Mouse (Mus musculus): ENCODE measurements at regions not wholly inside any gene's neighbourhood (a gene's known extent, or its start where the extent isn't known, plus 50 kb on each side); places are given as distances from the start of the nearest gene placed in this dataset.
"Not testable (repeated sequence)": the region's sequence is repeated elsewhere in the genome, so short reads cannot be mapped to it uniquely, and the experiment has no call there.

DNA sequence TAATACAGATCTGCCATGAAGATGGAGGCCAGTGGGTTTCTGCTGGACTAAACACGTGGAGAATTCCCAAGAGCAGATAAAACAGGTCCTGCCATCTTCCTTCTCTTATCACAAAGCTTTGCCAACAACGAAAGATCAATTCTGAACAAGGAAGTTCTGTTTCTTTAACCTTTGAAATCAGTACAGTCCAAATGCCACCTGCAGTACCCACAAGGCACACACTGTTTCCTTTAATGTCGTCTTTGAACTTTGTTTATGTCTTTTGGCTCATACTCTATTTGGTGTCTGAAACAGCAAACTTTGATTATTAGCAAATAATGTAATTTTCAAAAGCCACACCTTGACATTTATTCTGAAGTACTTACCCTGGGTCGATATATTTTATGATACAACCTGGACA is 536.5 kb downstream of the Bckdhb start:
- no peaks in the 10 kb centered on the region for H3K4me1 ChIP-seq (ENCODE audit: control insufficient read depth, insufficient read depth, insufficient read length, low read length)
- 19% methylated on average over 4 of the region's 4 CpGs for WGBS
- H3K4me3 ChIP-seq (ENCODE audit: low read depth, low read length), result no peak overlapping the region
- H3K27me3 ChIP-seq (ENCODE audit: control insufficient read depth, insufficient read depth, low read length), result no peaks in the 10 kb centered on the region
- TF ChIP-seq POLR2A (IDR thresholded peaks at IDR 0.05; ENCODE audit: low read depth, low read length) (no peak), CTCF (IDR thresholded peaks at IDR 0.05; ENCODE audit: extremely low read depth, insufficient read length, insufficient replicate concordance, low read depth, low read length) (no peak)
- no peaks in the 10 kb centered on the region for H3K36me3 ChIP-seq (ENCODE audit: control insufficient read depth, insufficient read depth, low read length)
- no peak overlapping the region for H3K27ac ChIP-seq (ENCODE audit: insufficient read depth, low read depth, low read length)

DNA sequence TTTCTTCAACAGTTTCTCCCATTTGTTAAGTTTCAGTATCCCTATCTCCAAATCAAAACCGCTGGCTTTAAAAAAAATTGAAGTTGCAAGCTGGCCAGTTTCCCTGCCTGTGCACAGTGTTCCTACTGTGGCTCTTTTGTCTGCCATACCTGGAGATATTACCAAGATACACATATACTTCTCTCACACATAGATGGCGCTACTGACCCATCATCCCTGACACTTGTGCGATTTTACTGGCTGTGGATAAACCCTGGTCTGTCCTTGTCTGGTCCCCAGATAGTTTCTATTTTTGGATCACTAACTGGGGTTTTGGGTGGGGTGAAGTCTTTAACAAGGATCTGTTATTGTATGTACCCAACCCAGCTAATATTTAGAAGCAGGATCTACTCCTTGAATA is 541.8 kb downstream of the Bckdhb start:
- no peaks in the 10 kb centered on the region for H3K27me3 ChIP-seq (ENCODE audit: control insufficient read depth, insufficient read depth, low read length)
- TF ChIP-seq POLR2A (IDR thresholded peaks at IDR 0.05; ENCODE audit: low read depth, low read length), result no peak
- TF ChIP-seq CTCF (IDR thresholded peaks at IDR 0.05; ENCODE audit: extremely low read depth, insufficient read length, insufficient replicate concordance, low read depth, low read length), result no peak
- no peak overlapping the region for H3K27ac ChIP-seq (ENCODE audit: insufficient read depth, low read depth, low read length)
- H3K4me3 ChIP-seq (ENCODE audit: low read depth, low read length), result no peak overlapping the region
- no peaks in the 10 kb centered on the region for H3K4me1 ChIP-seq (ENCODE audit: control insufficient read depth, insufficient read depth, insufficient read length, low read length)
- H3K36me3 ChIP-seq (ENCODE audit: control insufficient read depth, insufficient read depth, low read length), result no peaks in the 10 kb centered on the region
- 6% methylated on average over 3 of the region's 3 CpGs for WGBS

DNA sequence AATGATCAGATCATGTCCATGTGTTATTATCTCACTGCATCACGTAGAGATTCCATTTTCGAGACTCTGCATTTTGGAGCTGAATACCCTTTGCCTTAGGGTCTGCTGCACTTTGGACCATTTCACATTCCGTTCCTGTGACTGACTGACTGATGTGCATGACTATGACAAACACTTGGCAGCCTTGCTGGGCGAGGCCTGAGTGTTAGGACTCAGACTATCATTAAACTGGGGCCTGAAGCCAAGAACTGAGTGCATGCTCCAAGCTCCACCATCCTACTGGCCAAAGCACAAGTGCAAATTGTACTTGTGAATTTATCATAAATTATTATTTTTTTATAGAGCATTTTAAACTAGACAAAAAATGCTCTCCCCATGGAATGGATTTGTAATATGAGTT is 547.8 kb downstream of the Bckdhb start:
- Histone ChIP-seq H3K36me3 (ENCODE audit: control insufficient read depth, insufficient read depth, low read length) (no peaks in the 10 kb centered on the region), H3K4me1 (ENCODE audit: control insufficient read depth, insufficient read depth, insufficient read length, low read length) (no peaks in the 10 kb centered on the region), H3K4me3 (ENCODE audit: low read depth, low read length) (no peak overlapping the region), H3K27me3 (ENCODE audit: control insufficient read depth, insufficient read depth, low read length) (no peaks in the 10 kb centered on the region), H3K27ac (ENCODE audit: insufficient read depth, low read depth, low read length) (no peak overlapping the region)
- no peak for TF ChIP-seq POLR2A (IDR thresholded peaks at IDR 0.05; ENCODE audit: low read depth, low read length)
- TF ChIP-seq CTCF (IDR thresholded peaks at IDR 0.05; ENCODE audit: extremely low read depth, insufficient read length, insufficient replicate concordance, low read depth, low read length), result no peak
- WGBS, result 44% methylated on average over 4 of the region's 4 CpGs

DNA sequence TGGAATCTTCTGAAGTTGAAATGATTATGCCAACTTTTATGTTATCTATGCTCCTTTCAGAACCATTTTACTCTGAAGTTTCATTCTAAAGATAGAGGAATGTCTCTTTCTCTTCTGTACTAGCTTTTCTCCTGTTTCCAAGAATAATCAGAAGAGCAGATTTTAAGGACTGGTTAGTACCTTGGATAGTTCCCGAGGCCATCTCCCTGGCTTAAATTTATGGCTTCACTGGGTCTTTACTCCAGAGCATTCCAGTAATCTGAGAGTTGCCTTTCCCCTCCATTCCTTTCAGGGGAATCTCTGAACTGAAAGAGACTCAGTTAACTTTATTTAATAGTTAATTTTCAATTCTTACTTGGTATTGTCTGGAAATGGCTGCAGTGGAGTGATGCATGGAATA is 551.0 kb downstream of the Bckdhb start:
- WGBS, result 32% methylated on average over 1 of the region's 1 CpGs
- TF ChIP-seq POLR2A (IDR thresholded peaks at IDR 0.05; ENCODE audit: low read depth, low read length) (no peak), CTCF (IDR thresholded peaks at IDR 0.05; ENCODE audit: extremely low read depth, insufficient read length, insufficient replicate concordance, low read depth, low read length) (no peak)
- H3K27me3 ChIP-seq (ENCODE audit: control insufficient read depth, insufficient read depth, low read length), result no peaks in the 10 kb centered on the region
- no peak overlapping the region for H3K4me3 ChIP-seq (ENCODE audit: low read depth, low read length)
- H3K4me1 ChIP-seq (ENCODE audit: control insufficient read depth, insufficient read depth, insufficient read length, low read length), result no peaks in the 10 kb centered on the region
- H3K36me3 ChIP-seq (ENCODE audit: control insufficient read depth, insufficient read depth, low read length), result no peaks in the 10 kb centered on the region
- H3K27ac ChIP-seq (ENCODE audit: insufficient read depth, low read depth, low read length), result no peak overlapping the region

DNA sequence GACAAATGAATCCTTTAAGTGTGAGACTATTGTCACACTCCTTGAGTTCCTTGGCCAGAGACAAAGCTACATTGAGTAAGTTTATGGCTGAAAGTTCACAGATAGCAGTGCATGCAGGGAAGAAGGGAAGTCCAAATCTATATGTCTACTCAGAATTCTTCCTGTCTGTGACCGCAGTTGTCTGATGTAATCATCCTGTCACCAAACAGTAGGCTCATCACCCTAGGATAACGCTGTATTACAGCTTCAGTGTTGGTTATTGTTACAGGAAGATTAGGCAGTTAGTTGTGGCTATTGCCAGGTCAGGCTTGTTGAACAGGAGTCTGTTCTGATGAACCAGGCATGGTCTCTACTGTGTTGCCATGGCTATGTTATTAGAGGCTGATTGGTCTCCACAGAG is 574.6 kb downstream of the Bckdhb start:
- 83% methylated on average over 2 of the region's 2 CpGs for WGBS
- Histone ChIP-seq H3K27ac (ENCODE audit: insufficient read depth, low read depth, low read length) (no peak overlapping the region), H3K4me1 (ENCODE audit: control insufficient read depth, insufficient read depth, insufficient read length, low read length) (no peaks in the 10 kb centered on the region), H3K4me3 (ENCODE audit: low read depth, low read length) (no peak overlapping the region), H3K36me3 (ENCODE audit: control insufficient read depth, insufficient read depth, low read length) (no peaks in the 10 kb centered on the region), H3K27me3 (ENCODE audit: control insufficient read depth, insufficient read depth, low read length) (no peaks in the 10 kb centered on the region)
- no peak for TF ChIP-seq CTCF (IDR thresholded peaks at IDR 0.05; ENCODE audit: extremely low read depth, insufficient read length, insufficient replicate concordance, low read depth, low read length)
- no peak for TF ChIP-seq POLR2A (IDR thresholded peaks at IDR 0.05; ENCODE audit: low read depth, low read length)

DNA sequence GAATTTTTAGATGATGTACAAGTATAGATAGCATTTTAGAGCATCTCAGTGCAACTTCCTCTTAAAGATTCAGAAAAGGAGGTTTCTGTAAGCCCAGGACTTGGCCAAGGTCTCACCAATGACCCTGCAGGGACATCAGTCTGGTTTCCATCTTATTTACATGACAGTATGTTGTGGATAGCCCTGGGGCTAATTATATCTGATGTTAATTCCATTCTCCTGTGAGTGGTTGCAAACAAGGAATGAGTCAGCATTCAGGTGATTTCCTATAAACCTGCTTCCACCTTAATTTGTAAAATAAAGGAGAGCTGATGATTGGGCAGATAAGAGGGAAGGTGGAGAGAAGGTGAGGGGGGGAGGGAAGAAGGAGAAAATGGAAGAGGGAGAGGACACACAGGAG is 578.0 kb downstream of the Bckdhb start:
- not testable (repeated sequence) for H3K4me3 ChIP-seq (ENCODE audit: low read depth, low read length); H3K27me3 ChIP-seq (ENCODE audit: control insufficient read depth, insufficient read depth, low read length); H3K27ac ChIP-seq (ENCODE audit: insufficient read depth, low read depth, low read length); H3K36me3 ChIP-seq (ENCODE audit: control insufficient read depth, insufficient read depth, low read length); H3K4me1 ChIP-seq (ENCODE audit: control insufficient read depth, insufficient read depth, insufficient read length, low read length)

DNA sequence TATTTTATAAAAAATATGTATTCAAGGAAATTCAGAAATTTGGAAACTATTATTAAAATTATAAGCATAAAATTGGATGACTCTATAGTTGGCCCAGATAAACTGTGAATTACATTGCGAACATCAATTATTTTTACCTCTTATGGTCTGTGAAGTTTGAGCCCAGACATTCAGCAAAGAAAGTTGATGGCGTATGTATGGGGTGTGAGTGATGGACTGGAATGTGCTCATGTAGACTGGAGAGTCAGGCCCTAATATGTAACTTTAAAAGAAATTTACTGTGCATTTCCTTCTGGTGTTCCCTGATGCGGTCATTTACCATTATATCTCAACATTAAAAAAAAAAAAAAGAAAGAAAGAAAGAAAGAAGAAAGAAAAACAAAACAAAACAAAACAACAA is 592.1 kb downstream of the Bckdhb start:
- no peaks in the 10 kb centered on the region for H3K27me3 ChIP-seq (ENCODE audit: control insufficient read depth, insufficient read depth, low read length)
- 84% methylated on average over 3 of the region's 3 CpGs for WGBS
- H3K27ac ChIP-seq (ENCODE audit: insufficient read depth, low read depth, low read length), result no peak overlapping the region
- no peaks in the 10 kb centered on the region for H3K36me3 ChIP-seq (ENCODE audit: control insufficient read depth, insufficient read depth, low read length)
- no peak overlapping the region for H3K4me3 ChIP-seq (ENCODE audit: low read depth, low read length)
- H3K4me1 ChIP-seq (ENCODE audit: control insufficient read depth, insufficient read depth, insufficient read length, low read length), result no peaks in the 10 kb centered on the region
- TF ChIP-seq CTCF (IDR thresholded peaks at IDR 0.05; ENCODE audit: extremely low read depth, insufficient read length, insufficient replicate concordance, low read depth, low read length) (no peak), POLR2A (IDR thresholded peaks at IDR 0.05; ENCODE audit: low read depth, low read length) (no peak)

DNA sequence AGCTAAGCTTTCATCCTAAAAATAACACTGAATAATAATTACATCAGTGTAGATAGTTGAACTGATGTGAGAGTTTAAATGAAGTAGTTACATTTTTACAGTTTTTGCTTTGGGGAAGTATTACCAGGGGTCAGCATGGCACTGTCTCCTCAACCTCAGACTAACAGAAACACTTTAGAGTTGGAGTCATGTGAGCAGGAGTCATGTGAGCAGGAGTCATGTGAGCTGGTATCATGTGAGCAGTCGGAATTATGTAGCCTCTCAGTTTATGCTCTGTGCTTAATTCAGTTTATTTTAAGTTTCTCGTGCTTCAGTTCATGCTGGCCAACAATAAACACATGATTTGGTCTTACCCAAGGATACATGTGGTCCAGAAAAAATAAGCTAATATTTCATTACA is 620.5 kb downstream of the Bckdhb start:
- TF ChIP-seq CTCF (IDR thresholded peaks at IDR 0.05; ENCODE audit: extremely low read depth, insufficient read length, insufficient replicate concordance, low read depth, low read length) (no peak), POLR2A (IDR thresholded peaks at IDR 0.05; ENCODE audit: low read depth, low read length) (no peak)
- WGBS, result 66% methylated on average over 2 of the region's 2 CpGs

More for the DNA sequence above, 620.5 kb downstream of the Bckdhb start:
- no peak overlapping the region for H3K4me3 ChIP-seq (ENCODE audit: low read depth, low read length)
- H3K36me3 ChIP-seq (ENCODE audit: control insufficient read depth, insufficient read depth, low read length), result no peaks in the 10 kb centered on the region
- H3K27me3 ChIP-seq (ENCODE audit: control insufficient read depth, insufficient read depth, low read length), result no peaks in the 10 kb centered on the region
- no peak overlapping the region for H3K27ac ChIP-seq (ENCODE audit: insufficient read depth, low read depth, low read length)
- H3K4me1 ChIP-seq (ENCODE audit: control insufficient read depth, insufficient read depth, insufficient read length, low read length), result no peaks in the 10 kb centered on the region

All from small intestine, adult 2 months (tissue).